Mouse (Mus musculus) midbrain, embryonic 10.5 days (tissue): Measurements from ENCODE around the gene Gpr35. TPM values are rescaled to one million over a fixed set of nuclear protein-coding genes. Genes with fewer than 3 reads are reported as not detected.

Source experiments
- polyA plus RNA-seq: library from polyadenylated mRNA; unstranded; fragments of >200 nt; fragmentation: Nextera tagmentation; extraction: Ambion mirVana; gene quantifications from 2 replicates; pipeline ENCODE4 v1.2.1, GENCODE M21; 2016

Gpr35 gene
- polyA plus RNA-seq, 1 experiment from 2014 or later: 0.36 TPM

Other genes with a start within 250 kb of the Gpr35 start
- gene Gpc1, start 119.2 kb upstream of the Gpr35 start, polyA plus RNA-seq: 65.5 and 71.4 TPM in 2 replicates
- 0.30 and 0.35 TPM in 2 replicates for gene Ankmy1, start 48.0 kb upstream of the Gpr35 start, polyA plus RNA-seq
- 14.0 and 14.7 TPM in 2 replicates for gene Dusp28, start 43.9 kb upstream of the Gpr35 start, polyA plus RNA-seq
- gene Rnpepl1, start 40.1 kb upstream of the Gpr35 start, polyA plus RNA-seq: 20.1 and 22.9 TPM in 2 replicates
- gene Capn10, start 16.5 kb upstream of the Gpr35 start, polyA plus RNA-seq: 43.1 and 50.8 TPM in 2 replicates
- gene Aqp12, start 55.5 kb downstream of the Gpr35 start, polyA plus RNA-seq: not detected in 2 replicates
- gene Kif1a, start 151.1 kb downstream of the Gpr35 start, polyA plus RNA-seq: 39.3 and 63.0 TPM in 2 replicates
- not detected in 2 replicates for gene Agxt, start 184.4 kb downstream of the Gpr35 start, polyA plus RNA-seq
- gene 2310007B03Rik, start 210.1 kb downstream of the Gpr35 start, polyA plus RNA-seq: 0.47 and 0.62 TPM in 2 replicates
- gene Crocc2, start 217.9 kb downstream of the Gpr35 start, polyA plus RNA-seq: 0.02 and 0.07 TPM in 2 replicates